Mouse (Mus musculus): ENCODE data around the gene Bcat1.

DNA sequence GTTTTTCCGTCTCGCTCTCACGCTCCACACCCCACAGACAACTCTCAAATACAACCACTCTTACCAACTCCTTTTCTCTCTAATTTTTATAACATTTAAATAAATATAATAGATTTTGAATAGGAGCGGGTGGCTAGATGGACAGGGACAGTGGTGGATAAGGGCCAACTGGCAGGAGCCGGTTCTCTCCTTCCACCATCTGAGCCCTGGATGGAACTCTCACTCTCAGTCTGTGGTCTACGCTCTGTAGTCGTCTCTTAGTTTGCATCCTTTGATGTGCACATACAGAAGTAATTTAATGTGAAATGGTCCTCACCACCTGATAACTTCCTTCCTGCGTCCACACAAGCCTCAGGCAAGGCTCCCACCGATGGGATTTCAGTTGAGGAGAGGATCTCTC is 302 bp upstream of the Bcat1 start:
- TF ChIP-seq CTCF (IDR thresholded peaks at IDR 0.05) (no peak), POLR2A (IDR thresholded peaks at IDR 0.05; ENCODE audit: insufficient read depth, low read depth, low read length) (no peak), EP300 (IDR thresholded peaks at IDR 0.05; ENCODE audit: insufficient read depth, low read depth, low read length) (no peak)
